Mouse (Mus musculus) E14TG2a.4 (cell line): ENCODE results near the gene Set.

Experiments used
- CTCF ChIP-seq: conservative IDR thresholded peaks from 2 replicates; pipeline ENCODE4 v1.5.1; 2014; ENCODE audit warnings: low read length
- NANOG ChIP-seq: IDR thresholded peaks from 2 replicates; pipeline ENCODE4 v1.6.1; 2014; ENCODE audit warnings: borderline replicate concordance, low read length, mixed read lengths
- POU5F1 ChIP-seq: IDR thresholded peaks from 2 replicates; pipeline ENCODE4 v1.6.1; 2014; ENCODE audit warnings: low read length, borderline replicate concordance

GRCm38 (mm10) chr2:30091521-30091920 is 34.3 kb downstream of the Set start:
- TF ChIP-seq CTCF, result no peak
- no peak for TF ChIP-seq NANOG
- TF ChIP-seq POU5F1, result no peak
